Mouse (Mus musculus) cerebellum, postnatal 36 days (tissue): ENCODE measurements at regions not wholly inside any gene's neighbourhood (a gene's known extent, or its start where the extent isn't known, plus 50 kb on each side); places are given as distances from the start of the nearest gene placed in this dataset.

ENCODE experiments used
- DNase-seq, 2 experiments: peaks; one replicate each; pipeline ENCODE4 v3.0.0; 2021 to 2022; ENCODE audit warnings: mixed read lengths in 2 of 2

DNA sequence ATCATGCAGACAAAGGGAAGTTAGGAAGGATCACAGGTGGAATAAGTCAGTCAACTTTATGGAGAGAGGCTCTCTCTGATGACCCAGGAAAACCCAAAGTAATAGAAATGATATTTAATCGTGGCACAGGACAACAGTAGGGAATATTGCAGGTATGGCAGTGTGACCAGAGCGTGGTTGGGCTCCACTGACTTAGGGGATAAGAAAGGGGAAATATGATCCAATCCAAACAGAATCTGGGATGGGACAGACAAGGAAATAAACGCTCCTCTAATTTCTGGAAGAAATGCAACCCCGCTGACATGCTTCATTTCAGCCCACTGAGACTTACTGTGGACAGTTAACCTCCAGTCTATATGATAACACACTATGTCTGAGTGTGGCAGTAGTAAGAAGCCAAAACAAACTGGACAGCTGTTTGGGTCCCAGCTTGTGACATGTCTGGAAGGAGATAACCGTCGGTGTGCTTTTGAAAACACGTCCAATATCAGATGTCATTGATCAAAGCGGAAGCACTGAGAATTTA lies 400.0 kb downstream of the Rps24 start:
- DNase-seq, result no peak

DNA sequence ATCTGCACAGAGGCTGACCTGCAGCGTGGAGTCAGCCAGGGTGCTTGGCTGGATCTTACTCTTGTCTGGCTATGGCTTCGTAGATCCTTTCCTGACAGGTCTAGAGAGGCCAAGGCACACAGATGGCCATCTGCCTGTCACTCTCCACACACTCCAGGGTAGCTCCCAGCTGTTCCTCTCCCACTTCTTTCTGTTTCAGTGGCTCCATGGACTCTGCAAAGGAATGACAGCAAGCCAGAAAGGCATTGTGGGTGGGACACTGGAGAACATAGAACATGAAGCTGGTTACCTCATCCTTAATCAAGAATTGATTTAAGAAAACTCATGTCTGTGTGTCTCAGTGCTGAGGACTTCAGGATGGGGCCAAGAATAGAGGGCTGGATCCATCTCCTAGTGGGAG lies 403.9 kb downstream of the Rps24 start:
- DNase-seq, result no peak

DNA sequence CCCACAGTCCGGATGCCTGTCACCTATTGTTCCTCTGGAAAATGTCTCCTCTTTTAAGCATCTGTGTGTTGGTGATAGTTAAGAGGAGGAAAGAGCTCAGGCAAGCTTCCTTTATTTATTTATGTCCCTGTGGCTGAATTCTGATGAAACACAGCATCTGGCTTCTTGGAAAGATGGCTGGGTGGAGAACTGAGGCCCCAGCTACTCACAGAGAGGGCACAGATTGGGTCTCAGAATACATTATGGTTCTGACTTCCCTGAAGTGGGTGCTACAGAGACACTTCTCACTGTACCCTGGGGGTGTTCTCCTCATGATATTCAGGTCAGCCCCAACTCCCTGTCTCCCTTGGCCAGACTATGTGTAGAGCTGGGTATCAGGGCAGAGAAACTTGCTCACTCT lies 408.3 kb downstream of the Rps24 start:
- no peak for DNase-seq

DNA sequence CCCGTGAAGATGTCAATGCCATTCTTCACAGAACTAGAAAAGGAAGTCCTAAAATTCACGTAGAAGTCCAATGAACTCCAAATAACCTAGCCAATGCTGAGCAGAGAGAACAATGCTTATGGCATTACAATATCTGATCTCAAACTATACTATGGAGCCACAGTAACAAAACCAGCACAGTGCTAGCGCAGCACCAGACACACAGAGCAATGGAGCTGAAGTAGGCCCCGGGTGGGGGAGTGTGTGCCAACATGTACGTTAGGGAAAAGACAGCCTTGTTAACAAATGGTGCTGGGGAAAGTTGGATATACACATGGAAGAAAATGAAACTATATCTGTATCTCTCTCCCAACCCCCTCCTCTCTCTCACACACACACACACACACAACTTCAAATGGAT lies 409.8 kb downstream of the Rps24 start:
- no peak for DNase-seq

DNA sequence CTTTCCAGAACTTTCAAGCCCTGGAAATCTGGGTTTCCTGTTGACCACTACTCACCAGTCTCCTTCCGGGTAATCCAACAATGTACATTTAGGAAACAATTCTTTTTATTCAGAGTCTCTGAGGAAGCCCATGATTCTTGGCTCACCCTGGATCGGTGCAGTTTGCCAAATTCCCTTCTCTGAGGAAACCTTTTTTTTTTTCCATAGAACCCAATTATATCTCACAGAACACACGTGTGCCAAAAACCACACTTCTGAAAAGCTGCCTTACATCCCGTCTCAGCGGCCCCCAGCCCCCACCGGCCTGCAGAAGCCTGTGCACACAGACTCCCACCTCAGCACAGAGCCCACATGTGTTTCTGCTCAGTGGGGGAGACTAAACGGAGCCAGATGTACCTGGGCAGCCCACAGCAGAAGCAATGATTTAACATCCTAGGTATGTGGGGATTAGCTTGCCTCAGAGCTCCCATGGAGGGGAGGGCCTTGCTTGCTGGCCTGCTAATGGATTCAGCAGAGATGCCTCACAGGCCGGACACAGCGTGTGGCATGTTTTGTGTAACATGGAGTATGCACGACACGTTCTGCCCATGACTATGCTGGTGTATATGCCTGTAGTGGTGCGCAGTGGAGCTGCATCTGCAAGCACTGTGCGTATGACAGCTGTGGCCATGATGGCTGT lies 413.7 kb downstream of the Rps24 start:
- DNase-seq, result no peak

DNA sequence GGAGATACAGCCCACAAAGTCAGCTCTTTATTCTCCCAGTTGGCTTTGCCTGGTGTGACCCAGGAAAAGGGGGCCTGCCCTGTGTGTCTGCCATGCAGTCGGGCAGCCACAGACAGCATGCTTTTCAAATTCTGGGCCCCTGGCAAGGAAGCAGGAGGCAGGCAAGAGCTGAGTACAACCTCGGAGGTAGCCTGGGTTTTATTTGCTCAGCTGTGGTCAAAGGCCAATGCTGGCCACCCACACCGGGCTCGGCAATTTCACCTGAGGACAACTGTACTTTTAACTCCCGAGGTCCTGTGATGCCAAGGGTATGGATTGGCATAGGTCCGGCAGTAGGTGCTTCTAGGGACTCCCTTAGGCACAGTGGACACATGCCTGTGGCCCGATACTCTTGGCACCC lies 414.8 kb downstream of the Rps24 start:
- DNase-seq, result no peak

DNA sequence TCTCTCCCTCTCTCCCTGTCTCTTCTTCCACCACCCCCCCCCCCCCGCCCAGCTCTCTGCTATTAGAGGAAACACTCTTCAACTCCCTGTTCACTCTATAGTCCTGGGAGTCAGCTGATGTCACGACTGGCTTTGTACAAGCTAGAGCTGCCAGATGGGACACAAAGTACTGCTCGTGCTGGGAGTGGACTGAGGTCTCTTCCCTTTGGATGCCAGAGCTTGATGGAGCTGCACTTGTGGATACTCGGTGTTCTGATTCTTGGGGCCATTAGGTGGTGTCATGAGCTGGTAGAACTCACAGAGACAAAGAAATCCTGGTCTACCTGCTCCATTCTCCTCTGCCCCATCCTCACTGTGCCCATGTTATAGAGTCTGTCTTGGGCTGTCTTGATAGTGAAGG lies 415.9 kb downstream of the Rps24 start:
- DNase-seq, result peak; percentile 28 to 50

DNA sequence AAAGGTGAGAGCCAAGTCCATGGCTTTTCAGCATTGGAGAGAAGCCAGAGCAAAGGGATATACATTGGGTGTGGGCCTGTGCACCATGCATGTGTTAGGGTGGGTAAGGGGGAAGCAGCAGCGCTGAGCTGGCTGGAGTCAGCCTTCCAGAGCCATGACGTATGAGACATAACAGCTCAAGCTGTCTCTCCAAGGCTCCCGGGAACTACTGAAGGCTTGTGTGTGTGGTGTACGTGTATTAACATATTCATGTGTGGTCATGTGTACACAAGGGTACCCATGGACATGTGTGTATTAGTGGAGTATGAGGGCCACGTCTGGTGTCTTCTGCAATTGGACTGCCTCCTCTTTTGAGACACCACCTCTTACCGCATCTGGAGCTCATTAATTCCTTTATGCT lies 417.8 kb downstream of the Rps24 start:
- no peak for DNase-seq

DNA sequence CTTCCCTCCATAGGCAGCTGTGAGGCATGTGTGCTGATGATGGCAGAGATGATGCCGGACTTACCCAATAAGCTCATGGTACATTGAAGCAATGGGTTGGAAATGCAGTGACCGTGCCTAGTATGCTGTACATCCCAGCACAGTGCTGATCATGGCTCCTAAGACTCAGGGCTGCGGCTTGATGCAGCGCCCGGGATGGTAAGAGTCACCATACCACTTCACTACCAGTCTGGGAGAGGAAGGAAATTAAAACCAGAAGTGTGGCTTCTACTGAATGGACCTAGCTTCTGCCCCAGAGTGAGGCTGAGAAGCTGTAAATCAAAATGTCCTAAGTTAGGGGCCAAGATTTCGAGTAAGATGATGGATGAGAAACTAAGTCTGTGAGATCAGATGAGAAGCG lies 420.0 kb downstream of the Rps24 start:
- DNase-seq, result no peak

DNA sequence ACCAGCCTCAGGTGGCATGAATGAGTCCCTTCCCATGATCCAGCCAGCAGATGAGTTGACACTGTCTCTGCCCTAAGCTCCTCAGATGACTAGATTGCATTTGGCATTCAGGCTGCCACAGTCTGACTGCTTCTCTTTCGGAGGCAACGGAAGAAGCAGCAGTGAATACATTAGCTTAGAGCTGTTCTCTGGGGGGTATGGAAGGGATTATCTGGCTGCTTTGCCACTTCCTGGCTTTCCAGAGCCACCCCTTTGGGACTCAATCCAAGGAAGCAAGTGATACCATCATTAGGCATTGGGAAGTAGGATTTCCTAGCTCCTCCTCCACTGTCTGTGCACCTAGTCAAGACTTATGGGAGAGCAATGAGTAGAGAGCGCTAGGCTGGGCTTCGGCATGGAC lies 421.5 kb downstream of the Rps24 start:
- DNase-seq, result no peak

DNA sequence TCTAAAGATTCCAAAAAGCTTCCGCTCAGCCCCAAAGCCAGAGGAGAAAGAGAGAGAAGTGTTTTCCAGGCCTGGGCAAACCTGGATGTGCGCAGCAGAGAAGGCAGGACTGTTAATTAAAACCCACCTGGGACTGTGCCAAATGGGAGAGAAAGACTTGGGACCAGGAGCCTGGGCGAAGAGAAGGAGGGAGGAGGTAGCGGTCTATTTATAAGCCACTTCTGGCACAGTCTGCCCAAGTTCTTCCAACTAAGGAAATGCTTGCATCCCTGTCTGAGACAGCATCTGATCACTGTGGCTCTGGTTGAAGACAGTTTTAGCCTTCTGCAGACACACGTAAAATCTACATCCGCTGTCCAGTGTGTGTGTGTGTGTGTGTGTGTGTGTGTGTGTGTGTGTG lies 424.7 kb downstream of the Rps24 start:
- DNase-seq, result peak in 1 of 2 experiments; percentile 21

DNA sequence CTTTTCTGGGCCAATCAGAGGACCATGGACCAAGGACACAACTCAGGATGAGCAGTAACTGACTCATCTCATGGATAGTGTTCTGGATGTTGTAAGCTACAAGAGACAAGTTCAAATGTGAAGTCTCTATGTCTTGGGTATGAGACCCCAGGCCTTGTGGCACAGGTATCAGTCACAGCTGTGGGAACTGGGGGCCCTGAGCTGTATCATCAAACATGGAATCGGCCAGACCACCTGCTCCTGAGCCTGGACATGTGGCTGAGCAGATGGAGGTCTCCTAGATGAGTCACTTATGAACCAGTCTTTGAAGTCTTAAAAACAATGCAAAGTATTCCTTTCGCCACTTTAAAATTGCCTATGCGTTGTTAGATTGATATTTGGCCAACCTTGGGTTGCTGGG lies 432.1 kb downstream of the Rps24 start:
- DNase-seq, result no peak

DNA sequence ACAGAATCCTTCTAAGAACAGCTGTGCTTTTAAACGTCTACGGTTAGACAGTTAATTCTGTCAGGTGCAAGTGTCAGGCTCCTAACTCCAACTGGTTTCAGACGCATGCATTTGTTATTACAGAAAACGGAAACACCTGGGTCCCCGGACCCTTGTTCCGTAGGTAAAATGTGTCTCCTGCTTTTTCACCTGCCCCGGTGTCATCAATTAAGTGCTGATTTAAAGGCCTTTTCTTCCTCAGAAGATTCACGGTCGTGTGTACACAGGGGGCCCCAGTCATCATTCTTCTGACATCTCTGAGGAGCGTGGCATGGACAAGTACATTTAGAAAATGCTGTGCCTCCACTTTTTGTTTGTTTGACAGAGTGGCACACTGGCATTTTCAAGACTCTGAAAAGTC lies 435.1 kb downstream of the Rps24 start:
- DNase-seq, result no peak

DNA sequence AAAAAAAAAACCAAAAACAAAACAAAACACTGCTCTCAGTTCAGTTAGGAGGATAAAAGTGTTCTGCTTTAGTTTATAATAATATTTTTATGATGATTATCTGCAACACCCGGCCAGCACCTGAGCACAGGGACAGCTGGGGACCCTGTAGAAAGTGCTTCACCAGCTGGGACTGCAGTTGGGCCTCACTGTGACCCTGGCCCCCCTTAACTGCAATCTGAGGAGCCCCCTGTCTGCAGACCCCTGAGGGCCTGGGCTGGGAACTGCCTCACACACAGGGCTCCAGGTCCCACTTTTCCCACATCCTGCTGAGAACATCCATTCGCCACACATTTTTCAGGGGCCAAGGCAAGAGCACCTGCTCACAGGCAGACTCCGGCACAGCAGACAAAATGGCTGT lies 437.6 kb downstream of the Rps24 start:
- no peak for DNase-seq

DNA sequence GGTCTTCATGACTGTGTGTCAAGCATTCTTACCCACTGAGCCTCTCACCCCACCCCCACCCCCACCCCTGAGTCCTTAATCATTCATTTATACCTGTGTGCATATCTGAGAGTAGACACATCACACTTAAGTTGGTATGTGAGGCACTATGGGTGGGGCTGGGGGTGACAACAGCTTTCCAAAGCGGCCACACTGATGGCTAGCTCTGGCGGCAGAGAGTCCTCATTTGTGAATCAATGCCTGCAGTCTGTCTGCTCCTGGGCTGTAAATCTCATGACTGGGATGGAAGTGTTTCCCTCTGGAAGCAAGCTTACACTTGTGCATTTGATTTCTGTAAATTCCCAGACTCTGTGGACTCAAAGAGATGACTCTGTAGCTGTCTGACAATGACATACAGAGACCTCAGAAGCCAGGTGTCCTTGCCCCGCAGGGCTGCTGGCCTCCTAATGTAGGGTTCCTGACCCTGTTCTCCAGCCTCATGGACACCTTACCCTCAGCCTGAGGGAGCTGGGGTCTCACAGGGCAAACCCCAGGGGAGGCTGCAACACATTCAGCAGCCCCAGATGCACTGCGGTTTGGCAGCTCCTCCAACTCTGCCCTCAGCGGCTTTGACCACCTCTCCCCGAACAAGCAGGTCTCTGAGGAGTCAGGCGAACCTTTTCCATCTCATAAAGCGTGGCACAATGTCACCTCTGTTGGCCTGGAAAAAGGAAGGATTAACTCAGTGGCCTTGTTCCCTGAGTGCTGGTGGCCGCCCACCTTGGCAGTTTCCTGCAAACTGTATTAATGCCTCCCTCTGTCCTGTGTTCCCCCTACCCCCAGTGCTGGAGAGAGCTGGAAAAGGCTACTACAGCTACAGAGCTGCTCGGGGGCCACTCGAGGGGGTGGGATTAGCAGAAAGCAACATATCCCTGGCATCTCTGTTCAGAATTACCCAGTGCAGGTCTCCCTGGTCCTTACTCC lies 439.4 kb downstream of the Rps24 start:
- DNase-seq, result no peak

DNA sequence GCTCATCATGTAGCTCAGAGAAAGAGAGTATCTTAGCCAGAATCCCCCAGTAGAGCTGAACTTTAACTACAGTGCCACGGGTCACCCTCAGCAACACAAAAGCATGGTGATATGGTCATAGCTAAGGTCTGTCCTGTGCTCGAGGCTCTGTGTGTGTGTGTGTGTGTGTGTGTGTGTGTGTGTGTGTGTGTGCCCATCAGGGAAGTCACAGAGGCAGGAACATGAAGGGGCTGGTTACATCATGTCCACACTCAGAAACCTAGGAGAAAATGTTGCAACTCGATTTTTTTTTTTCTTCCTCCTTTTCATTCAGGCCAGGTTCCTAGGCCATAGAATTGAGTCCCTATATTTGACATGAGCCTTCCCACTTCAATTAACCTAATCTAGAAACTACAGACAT lies 441.8 kb downstream of the Rps24 start:
- DNase-seq, result no peak

DNA sequence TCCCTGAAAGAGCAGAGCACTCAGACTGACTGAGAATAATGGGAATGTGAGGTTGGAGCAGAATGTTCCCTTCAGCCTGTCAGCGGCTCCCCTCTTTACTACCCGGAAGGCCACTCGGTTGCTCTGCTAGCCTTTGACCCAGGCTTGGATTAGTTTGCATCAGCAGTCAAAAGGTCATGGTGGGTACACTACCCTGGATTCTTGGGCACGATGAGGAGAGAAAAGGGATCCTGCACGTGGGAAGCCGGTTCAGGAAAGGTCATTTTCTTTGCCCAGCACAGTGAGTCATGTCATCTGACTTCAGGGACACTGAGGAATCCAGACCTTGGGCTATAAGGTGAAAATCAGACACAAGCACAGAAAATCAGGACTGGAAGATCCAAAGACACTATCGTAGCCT lies 443.3 kb downstream of the Rps24 start:
- DNase-seq, result no peak

DNA sequence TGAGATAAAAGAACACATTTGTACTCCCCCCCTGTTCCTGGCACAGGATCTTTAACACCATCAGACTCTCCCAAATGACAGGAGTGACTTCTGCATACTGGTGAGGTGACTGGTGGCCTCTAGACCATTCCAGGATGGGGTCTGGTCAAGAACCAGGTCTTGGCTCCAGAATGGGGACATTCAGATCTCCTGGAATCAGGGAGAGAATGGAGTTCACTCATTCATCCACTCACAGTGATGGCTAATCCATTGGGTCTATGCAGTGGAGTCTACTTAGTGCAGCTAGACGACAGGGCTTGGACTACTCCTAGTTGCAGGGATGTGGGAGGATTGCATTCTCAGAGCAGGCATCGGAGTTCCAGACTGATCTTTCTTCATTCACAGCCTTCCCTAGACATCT lies 451.0 kb downstream of the Rps24 start:
- DNase-seq, result no peak

DNA sequence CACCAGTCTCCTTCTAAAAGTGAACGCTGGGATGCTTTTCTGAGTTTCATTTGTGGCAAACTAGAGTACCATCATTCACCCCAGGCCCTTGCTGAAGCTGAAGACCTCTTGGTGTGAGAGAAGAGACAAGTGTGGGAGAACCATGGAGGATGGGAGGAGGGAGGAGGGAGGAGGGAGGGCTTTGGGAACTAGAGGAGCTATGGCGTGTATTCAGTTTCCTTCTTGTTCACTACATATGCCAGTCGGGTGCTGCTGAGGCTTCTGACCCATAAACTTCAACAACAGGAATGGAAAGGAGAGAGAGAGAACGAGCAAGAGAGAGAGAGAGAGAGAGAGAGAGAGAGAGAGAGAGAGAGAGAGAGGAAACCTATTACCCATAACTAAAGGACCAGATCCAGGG lies 452.1 kb downstream of the Rps24 start:
- DNase-seq, result no peak

DNA sequence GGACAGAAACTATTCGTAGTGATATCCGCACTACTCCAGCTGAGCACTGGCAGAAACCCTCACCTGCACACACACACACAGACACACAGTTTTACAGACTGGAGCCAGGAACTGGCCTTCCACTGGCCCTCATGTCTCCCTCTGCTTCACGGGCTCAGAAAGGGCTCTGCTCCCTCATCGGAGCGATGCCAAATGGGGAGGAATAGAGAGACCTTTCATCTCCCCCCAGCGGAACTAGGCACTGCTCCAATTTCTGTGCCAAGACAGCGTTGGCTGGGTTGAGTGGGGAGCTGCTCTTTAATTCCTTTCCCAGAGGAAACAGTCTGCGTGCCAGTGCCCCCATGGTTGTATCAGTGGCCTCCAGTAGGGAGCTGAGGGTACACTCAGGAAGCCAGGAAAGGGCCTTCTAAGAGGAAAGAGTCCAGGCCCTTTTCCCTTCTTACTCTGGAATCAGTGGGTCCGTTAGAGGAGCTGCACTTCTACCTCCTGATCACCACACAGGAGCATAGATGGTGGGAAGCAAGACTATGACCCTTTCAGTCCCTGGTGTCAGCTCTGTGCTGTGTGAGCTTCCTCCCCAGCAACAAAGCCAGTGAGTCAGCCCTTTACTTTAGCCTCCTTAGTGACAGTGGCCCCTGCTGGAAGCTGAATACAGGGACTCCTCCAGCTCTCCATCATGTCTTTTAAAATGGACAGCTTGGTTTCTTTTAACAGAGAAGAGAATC lies 452.7 kb downstream of the Rps24 start:
- peak; percentile 64 to 65 for DNase-seq

DNA sequence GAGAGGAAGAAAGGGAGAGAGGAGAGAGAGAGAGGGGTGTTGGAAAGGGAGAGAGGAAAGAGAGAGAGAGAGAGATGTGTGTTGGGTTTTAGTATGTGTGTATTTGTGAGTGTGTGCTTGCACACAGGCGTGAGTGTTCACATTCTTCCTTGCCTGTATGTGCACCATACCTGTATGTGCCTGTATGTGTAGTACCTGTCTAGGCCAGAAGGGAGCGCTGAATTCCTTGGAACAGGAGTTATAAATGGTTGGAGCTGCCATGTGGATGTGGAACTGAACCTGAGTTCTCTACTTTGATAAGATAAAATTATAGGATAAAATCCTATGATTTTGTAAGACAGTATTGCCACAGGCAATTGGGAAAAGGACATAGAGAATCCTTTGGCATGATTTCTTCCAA lies 458.8 kb downstream of the Rps24 start:
- DNase-seq, result no peak

DNA sequence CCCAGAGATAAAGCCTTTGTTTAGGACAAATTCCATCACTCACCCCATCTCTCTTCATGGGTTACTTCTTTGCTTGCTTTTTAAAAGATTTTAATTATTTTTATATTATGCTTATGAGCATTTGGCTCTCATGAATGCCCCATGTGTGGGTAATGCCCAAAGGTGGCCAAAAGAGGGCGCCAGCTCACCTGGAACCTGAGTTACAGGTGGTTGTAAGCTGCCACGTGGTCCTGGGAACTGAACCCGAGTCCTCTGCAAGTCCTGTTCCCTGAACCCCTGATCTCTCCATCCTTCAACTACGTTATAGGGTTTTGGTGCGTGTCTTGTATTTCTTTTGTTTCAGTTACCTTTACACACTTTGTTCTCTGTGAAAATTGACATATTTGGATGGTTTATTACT lies 460.2 kb downstream of the Rps24 start:
- no peak for DNase-seq

DNA sequence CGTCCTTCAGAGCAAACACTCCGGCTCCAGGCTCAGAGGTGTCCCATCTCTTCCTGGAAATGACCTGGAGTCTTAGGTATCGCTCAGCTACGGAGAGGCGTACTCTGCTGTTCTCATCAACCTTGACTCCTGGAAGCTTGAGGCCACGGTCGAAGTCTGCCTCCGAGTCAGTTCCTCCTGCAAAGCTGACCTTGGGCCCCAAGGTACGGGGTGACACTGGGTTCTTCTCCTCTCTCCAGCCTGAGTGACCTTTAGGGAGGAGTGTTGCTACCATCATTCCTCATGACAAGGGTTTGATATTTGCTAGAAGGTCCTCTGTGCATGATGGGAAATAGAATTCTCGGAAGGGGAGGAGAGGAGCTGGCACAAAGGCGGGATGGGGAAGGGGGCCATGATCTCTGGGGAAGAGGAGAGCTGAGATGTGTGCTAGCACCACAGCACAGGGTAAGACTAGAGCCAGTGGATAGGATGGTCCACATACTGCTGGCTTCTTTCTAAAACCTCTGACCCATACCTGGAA lies 469.0 kb downstream of the Rps24 start:
- DNase-seq, result no peak
